Mouse (Mus musculus) brain, embryonic 14.5 days (tissue): Measurements from ENCODE around the gene Tcf20. TPM values are rescaled to one million over a fixed set of nuclear protein-coding genes. Genes with fewer than 3 reads are reported as not detected.
"Not testable (repeated sequence)": the region's sequence is repeated elsewhere in the genome, so short reads cannot be mapped to it uniquely, and the experiment has no call there.

ENCODE experiments used
- DNase-seq: peaks from one replicate; pipeline ENCODE4 v3.0.0-alpha.2; 2011; ENCODE audit warnings: low read depth
- CTCF ChIP-seq: fragments of 200-500 bp; IDR thresholded peaks from 2 replicates; pipeline ENCODE4 v1.5.1; 2012; ENCODE audit warnings: inconsistent platforms, mild to moderate bottlenecking, moderate library complexity, borderline replicate concordance; ENCODE audit not compliant: insufficient read depth, insufficient read length; ENCODE audit errors: extremely low read depth
- POLR2A ChIP-seq: fragments of 200-500 bp; IDR thresholded peaks from 2 replicates; pipeline ENCODE4 v1.6.1; 2012; ENCODE audit warnings: mild to moderate bottlenecking, inconsistent platforms, borderline replicate concordance; ENCODE audit not compliant: poor library complexity, insufficient read depth, insufficient read length, severe bottlenecking; ENCODE audit errors: extremely low read depth
- polyA plus RNA-seq: library from polyadenylated mRNA; depleted of rRNA; stranded (reverse); fragments of >200 nt; gene quantifications from 2 replicates; pipeline ENCODE4 v1.2.3, GENCODE M21; 2012

Gene Tcf20
- polyA plus RNA-seq, 1 experiment, result 46.8 TPM

- TF ChIP-seq POLR2A, result no peak
- TF ChIP-seq CTCF, result no peak
- peak; percentile 64 for DNase-seq
Observed at GRCm38 (mm10) chr15:82901306-82901705, 86.4 kb downstream of the Tcf20 start.

GRCm38 (mm10) chr15:82900331-82900730 is 87.3 kb downstream of the Tcf20 start:
- TF ChIP-seq CTCF, result no peak
- TF ChIP-seq POLR2A, result no peak
- DNase-seq, result no peak

- TF ChIP-seq POLR2A (peak; percentile 83), CTCF (0 out of 2 replicates have a peak, but pooled peaks have one; percentile 9)
- peak; percentile 90 for DNase-seq
Observed at GRCm38 (mm10) chr15:82899676-82900301, 87.9 kb downstream of the Tcf20 start.

- no peak for TF ChIP-seq POLR2A
- no peak for TF ChIP-seq CTCF
- DNase-seq, result peak; percentile 49
Observed at GRCm38 (mm10) chr15:82898740-82899675, 88.7 kb downstream of the Tcf20 start.

GRCm38 (mm10) chr15:82898141-82898739 is 89.4 kb downstream of the Tcf20 start:
- DNase-seq, result no peak
- TF ChIP-seq POLR2A (no peak), CTCF (no peak)

GRCm38 (mm10) chr15:82896336-82896735 is 91.3 kb downstream of the Tcf20 start:
- no peak for DNase-seq

GRCm38 (mm10) chr15:82890470-82890869 is 97.2 kb downstream of the Tcf20 start:
- no peak for TF ChIP-seq CTCF
- no peak for TF ChIP-seq POLR2A
- DNase-seq, result no peak

More at GRCm38 (mm10) chr15:82896336-82896735, 91.3 kb downstream of the Tcf20 start:
- no peak for TF ChIP-seq CTCF
- no peak for TF ChIP-seq POLR2A

- DNase-seq, result no peak
- TF ChIP-seq POLR2A, result no peak
Observed at GRCm38 (mm10) chr15:82889426-82889825, 98.2 kb downstream of the Tcf20 start.

GRCm38 (mm10) chr15:82888466-82888865 is 99.2 kb downstream of the Tcf20 start:
- TF ChIP-seq POLR2A, result no peak
- TF ChIP-seq CTCF, result no peak
- no peak for DNase-seq

- TF ChIP-seq CTCF (no peak), POLR2A (no peak)
- DNase-seq, result no peak
Observed at GRCm38 (mm10) chr15:82877309-82877708, 110.4 kb downstream of the Tcf20 start.

GRCm38 (mm10) chr15:82876863-82877262 is 110.8 kb downstream of the Tcf20 start:
- TF ChIP-seq CTCF (no peak), POLR2A (no peak)
- DNase-seq, result no peak

- TF ChIP-seq CTCF, result no peak
- no peak for TF ChIP-seq POLR2A
- DNase-seq, result no peak
Observed at GRCm38 (mm10) chr15:82872037-82872436, 115.6 kb downstream of the Tcf20 start.

GRCm38 (mm10) chr15:82866286-82866685 is 121.4 kb downstream of the Tcf20 start:
- not testable (repeated sequence) for DNase-seq
